Mouse (Mus musculus) erythroid progenitor cell, adult 5-6 weeks (primary cell): ENCODE measurements around the gene Nt5c2. TPM values are rescaled to one million over a fixed set of nuclear protein-coding genes. Genes with fewer than 3 reads are reported as not detected.

Experiments used
- ATAC-seq: replicated peaks from 2 replicates; pipeline ENCODE4 v1.8.0; 2016; ENCODE audit warnings: moderate number of reproducible peaks, mild to moderate bottlenecking, moderate TSS enrichment, inconsistent platforms; ENCODE audit not compliant: poor library complexity, low FRiP score, severe bottlenecking
- total RNA-seq, 2 experiments: library from RNA; stranded (forward) in 1 of 2; stranded (reverse) in 1 of 2; fragments of 150-400 nt in 1 of 2; fragments of 186-747, 209-891 nt in 1 of 2; gene quantifications; 2 replicates each; pipeline versions ENCODE4 v1.2.3 to v1.2.4; 2015 to 2017; ENCODE audit warnings: low replicate concordance in 2 of 2

Gene Nt5c2
- total RNA-seq, 2 experiments from 2014 or later = 26.4 to 47.9 TPM

DNA sequence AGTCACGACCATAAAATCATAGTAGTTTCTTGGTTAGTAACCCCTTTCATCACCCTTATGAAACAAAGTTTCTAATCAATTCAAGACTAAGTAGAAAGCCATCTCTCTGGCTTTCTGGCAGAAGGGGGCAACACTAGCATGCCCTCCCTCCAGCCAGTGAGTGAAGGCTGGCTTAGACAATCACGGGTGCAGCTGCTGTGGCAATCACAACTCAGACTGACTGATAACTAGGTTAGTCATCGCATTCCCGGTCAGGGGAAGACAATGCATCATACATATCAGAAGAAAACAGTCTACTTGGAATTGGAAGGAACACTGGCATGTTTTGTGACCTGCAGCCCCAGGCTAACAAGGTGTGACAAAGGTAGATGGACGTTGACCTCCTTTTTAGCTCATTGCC lies 115.1 kb downstream of the Nt5c2 start:
- no peak for ATAC-seq

DNA sequence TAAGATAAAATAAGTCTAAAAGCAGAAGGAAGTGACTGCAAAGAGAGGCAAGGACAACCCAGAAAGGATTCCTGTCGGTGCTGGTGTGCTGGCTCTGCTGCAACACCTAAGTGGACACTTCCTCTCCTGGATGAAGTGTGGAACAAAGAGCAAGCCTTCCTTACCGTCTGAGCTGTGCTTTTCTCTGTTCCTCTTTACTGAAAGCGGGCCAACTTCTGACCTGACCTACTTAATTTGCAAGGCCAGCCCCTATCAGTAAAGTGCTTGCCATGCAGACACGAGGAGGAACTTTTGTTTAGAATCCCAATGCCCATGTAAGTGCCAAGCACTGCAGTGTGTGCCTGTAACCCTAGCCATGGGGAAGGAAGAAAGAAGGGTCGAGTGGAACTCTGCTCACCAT lies 115.6 kb downstream of the Nt5c2 start:
- ATAC-seq = no peak

DNA sequence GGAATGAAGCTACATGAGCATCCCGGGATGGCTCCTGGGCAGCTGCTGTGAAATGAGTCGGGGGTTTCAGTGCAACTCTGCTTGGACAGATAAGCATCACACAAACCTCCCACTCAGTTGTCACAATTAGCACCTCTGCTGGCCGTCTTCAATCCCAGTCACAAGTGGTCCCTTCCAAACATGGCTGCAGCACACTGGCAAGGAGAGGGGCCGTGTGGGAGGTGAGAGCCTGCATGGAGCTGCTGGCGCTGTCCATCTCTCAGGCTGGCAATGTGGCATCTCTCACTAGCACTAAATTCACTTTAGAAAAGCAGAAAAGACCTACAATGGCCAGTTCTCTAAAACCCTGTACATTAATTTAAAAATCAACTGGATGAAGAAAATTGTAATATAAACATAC lies 116.7 kb downstream of the Nt5c2 start:
- no peak for ATAC-seq

DNA sequence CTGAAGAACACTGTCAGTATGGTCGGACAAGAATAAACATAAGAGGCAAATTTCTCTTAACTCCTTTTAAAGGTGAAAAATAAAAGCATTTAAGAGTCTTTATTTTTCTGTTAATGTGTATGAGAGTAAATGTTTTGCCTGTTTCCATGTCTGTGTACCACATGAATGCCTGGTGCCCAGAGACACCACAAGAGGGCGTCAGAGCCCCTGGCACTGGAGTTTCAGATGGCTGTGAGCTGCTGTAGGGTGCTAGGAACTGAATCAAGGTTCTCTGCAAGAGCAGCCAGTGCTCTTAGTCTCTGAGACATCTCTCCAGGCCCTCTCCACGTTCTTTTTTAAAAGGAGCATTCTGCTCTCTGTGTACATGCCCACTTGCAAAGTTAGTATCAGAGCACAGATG lies 117.8 kb downstream of the Nt5c2 start:
- no peak for ATAC-seq

DNA sequence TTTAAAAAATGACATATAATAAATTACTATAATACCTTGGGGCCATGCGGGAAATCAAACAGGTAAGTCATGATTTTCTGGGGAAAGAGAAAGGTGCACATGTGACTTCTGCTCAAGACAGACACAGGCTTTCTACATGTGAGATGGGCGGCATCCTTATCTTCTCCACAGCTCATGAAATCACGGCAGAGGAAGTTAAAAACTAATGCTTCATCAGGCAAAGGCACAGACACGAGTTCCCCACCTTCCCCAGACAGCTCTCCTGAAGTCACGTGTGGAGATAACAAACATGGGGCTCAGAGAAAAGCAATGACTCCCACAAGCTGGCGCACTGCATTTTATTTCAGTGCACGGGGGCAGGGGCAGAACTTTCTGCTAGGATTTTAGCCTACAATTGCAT lies 121.5 kb downstream of the Nt5c2 start:
- ATAC-seq = no peak

DNA sequence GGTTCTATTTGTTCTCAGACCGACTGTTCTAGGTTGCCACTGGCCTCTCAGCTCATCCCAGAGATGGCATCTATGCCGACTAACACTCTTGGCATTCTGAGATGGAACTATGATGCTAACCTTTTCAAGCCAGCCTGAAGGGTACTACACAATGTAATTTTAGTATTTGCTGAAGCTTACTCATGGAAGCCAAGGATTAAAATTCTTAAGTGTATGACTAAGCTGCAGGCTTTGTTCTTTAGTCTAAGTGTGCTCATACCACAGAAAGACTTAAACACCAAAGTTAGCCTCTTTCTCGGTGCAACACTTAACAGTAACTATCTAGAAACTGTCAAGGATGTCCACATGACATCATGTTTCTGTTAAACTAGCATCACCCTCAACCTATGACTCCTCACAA lies 122.1 kb downstream of the Nt5c2 start:
- no peak for ATAC-seq

DNA sequence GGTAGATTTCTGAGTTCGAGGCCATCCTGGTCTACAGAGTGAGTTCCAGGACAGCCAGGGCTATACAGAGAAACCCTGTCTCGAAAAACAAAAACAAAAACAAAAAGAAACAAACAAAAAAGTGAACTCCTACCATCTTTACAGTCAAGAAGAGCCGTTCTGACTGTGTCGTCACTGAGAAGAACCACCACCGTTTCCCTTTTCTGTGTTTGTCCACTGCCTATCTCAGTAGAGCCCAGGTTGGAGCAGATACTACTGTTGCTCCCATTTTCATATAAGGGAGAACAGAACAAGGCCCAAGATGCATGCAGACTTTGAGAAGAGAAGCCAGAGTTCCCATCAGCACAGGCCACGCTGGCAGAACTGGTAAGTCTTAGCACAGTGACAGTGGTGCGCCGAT lies 124.3 kb downstream of the Nt5c2 start:
- no peak for ATAC-seq

DNA sequence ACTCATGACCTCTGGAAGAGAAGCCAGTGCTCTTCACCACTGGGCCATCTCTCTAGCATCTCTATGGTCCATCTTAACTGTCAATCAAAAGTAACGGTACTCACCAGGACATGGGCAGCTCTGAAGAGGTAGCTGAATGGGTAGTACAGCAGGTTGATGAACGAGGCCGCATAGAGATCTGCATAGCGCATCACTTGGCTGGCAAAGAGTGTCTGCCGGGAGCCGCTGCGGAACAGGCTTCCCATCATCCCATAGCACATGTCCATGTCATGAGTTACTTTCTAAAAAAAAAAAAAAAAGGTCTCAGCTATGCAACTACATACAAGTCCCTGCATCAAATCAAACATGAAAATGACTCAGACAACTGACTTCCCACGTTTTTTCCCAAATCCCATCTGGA lies 125.3 kb downstream of the Nt5c2 start:
- no peak for ATAC-seq

DNA sequence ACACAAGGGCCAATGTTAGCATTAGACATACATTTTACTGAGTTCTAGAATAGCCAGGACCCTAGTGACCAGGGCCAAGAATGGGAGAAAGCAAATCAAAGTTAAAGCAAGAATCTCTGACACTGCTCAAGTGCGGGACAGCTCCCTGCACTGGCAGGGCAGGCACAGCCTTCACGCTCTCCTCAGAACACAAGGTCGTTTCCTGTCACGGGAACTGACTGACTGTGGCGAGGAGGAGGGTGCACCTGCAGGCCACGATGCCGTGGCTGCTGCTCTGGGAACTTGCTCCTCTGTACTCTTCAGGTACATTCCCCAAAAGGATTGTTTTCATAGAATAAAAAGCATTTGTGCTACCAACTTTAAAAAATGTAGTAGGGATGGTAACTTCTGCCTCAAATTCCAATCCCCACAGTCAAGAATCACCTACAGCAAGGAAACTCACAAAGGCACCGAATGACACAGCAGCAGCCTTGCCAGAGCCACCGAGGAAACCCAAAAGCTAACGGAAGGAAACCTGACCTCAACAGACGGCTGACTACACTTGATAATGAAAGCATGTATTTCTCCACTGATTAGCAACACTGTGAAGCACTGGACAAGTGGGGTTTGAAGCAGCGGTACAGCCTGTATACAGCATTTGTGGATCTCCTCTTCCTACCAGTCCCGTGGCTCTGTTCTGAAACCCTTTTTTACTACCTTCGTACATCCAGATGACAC lies 127.0 kb downstream of the Nt5c2 start:
- no peak for ATAC-seq

DNA sequence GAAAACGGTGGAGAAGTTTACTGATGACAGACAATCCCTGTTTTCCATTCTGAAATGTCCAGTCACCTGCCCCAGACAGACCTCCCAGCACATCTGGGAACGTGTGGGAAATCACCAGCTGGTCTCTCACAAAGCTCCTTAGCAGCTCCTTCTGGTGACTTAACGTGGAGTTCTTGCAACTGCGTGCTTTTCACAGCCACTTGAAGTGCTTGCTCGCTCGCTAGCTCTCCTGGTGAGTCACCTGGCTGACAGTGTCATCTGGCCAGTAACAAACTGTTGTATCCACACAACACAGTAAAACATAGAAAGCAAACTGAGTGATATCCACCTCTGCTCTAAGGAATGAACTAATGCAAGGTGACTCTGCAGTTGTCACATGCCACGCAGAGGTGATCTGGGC lies 128.1 kb downstream of the Nt5c2 start:
- no peak for ATAC-seq

DNA sequence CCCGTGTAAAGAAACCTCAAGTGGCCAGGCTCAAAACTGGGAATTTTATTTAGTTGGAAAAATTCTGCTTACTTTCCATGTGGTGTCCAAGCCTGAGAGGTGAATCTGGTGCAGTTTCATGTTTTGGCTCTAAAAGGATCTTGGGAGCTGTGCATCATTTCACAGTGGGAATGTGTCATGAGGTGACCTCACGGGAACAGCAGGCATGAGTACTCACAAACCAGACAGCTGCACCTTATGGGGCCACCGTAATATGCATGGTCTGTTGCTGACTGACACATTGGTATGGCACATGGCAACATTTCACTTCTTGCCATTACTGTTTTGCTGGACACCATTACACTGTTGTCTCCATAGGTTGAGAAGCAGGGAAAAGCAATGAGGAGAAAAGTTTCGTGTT lies 129.6 kb downstream of the Nt5c2 start:
- no peak for ATAC-seq

DNA sequence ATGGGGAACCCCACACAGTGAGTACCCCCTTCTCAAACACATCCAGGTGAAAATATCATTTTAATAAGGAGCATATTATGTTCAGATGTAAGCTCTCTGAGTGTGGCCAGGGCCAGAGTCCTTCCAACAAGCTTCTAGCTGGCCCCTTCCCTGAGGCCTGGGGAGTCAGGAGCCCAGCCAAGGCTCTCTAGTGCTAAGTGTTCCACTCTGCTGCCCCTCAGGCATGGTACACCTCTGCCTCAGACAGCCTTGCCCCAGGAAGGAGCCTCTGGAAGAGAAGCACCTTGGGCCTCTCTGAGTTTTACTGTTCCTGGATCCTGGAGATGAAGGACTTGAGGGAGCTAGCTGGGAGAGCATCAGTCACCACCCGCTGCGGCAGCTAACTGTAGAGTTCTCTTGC lies 135.1 kb downstream of the Nt5c2 start:
- no peak for ATAC-seq

DNA sequence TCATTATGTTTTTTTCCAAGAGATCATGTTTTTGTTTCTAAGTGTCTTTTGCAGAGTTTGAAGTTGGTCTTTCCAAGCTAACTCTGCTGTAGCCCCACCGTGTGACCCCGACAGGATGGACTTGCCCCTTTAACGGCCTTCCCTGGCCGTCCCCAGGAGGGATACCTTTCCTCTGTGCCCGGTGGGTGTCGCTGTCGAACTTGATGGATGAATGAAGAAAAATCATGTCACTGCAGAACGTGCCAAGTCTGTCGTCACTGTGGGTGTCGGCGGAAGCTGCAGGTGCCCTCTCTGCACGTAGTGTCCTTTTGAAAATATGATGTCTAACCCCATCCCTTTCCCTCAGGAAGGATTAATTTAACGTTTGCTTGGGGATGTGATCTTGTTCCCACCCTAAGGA lies 136.6 kb downstream of the Nt5c2 start:
- ATAC-seq = no peak

DNA sequence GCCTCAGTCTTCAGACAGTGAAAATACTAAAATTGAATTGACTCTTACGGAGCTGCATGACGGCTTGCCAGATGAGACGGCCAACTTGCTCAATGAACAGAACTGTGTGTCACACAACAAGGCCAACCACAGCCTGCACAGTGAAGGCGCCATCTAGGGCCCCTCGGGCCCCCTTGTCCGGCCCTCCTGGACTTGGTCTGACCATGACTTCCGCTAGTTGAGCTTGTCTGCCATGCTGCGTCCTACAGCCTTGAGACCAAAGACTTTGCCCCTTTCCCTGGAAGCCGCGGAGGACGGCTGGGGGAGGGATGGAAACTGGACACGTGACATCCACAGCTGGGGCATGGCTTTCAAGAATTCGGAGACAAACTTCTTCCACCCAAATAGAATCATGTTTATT lies 137.1 kb downstream of the Nt5c2 start:
- no peak for ATAC-seq

DNA sequence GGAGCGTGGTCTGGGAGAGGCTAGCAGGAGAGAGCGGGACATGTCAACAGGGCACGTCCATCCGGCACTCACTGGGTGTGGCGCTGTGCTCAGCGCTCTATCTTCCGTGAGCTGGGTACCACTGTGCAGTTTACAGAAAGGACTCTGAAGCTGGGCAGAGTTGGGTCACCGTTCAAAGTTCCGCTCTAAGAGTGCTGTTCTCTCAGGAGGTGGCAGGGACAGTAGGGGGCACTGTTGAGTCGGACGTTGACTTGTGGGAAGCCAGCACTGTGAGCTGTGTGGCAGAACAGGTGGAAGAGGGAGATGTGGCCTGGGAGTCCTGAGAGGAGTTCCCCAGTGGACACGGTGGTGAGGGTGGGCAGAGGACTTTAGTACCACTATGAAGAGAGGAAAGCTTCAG lies 139.2 kb downstream of the Nt5c2 start:
- ATAC-seq = peak; percentile 69

DNA sequence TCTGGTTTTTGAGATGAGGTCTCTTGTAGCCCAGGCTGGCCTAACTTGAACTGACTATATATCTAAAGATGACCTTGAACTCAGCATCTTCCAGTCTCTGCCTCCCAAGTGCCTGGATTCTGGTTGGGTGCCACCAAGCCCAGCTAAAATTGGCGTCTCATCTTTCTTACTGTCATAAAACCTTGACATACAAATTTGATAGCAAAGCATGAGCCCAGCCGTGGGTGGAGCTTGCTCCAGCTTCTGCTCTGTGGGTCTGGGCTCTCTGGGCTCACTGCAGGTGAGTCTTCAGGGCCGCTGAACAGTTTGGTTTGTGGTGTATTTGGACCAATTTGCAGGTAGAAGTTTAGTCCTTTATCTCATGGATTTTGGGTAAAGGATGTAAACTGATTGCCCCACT lies 141.0 kb downstream of the Nt5c2 start:
- no peak for ATAC-seq

DNA sequence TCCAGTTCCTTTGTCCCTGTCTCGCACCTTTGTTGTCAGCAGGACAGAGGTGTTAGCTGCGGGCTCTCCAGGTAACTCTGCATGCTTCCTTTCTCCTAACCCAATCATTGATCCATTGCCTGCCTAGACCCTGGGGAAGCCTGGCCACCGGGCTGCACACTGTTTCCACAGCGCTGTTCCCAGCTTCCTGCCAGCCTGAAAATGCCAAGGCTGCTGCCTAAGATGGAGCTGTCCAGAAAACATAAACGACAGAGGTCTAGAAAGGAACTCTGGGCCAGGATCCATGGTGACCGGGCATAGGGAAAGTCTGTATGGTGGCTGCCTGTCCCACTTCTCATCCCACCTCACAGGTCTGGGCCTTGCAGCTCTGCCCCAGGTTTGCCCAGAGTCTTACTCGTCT lies 143.3 kb downstream of the Nt5c2 start:
- no peak for ATAC-seq

DNA sequence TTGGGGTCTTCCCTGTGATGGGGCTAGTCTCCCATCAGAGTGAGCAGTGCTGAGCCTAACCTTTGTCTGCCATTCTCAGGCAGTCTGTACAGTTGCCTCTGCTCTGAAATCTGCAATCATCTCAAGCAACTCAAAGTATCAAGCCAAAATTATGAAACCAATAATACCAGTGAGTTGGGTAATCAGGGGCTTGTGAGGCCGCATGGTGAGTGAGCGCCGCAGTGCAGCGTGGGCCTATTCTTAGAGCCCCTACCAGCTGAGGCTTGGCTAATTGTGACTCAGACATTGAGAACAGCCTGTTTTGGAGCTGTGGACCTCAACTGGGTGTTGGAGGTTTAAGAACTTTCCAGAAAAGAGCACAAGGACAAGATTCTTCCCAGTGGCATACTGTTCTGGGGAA lies 143.9 kb downstream of the Nt5c2 start:
- no peak for ATAC-seq

DNA sequence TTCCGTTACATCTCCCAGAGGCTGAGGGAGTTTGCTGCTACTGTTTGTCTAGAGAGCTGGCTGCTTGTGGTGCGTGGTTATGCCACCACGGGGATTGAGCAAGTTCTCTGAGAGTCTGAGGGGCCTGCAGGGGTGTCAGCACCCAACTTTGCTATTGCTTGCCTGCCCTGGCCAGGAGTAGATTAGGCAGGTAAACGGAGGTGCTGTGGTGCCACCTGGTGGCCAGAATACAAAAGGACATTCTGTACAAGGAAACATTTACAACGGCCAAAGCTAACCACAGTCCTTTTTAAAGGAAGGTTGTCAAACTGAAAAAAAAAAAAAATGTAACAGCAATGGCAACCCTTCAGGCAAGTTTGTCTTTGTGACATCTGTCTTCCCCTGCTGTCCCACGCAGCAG lies 145.4 kb downstream of the Nt5c2 start:
- ATAC-seq = peak; percentile 75

DNA sequence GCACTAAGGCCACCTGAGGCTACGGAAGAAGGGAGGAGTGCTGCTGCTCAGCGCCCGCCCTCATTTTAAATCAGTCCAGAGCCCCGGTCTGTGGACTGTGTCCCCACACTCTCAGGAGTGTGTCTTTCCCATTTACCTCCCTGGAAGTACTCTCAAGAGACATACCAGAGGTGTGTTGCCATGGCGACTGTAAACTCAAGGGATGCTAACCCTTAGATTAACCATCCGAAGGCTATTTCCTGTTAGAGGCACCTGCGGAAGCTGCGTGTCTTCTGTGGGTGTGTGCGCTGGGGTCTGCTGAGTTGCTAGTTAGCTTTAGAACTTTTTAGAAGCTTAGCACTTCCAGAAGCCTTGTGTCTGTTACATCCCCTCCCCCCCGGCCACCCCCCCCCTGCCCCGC lies 145.9 kb downstream of the Nt5c2 start:
- ATAC-seq = no peak

DNA sequence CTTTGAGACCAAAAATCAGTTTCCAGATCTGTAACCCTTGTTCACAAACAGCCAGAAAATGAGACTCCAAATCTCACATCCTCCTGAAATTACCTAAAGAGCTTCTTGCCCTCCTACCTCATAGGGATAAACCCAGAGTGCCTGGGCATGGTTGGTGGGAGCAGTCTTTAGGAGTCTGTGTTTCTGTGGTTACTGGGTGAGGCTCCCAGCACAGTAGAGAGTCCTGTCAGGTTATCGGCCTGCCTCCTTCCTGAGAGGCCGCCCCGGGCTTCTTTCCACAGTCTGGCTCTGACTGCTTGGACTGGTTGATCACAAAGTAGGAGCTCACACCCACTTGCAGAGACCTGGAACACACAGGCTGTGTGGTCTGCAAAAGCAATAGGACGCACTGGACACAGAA lies 149.6 kb downstream of the Nt5c2 start:
- ATAC-seq = no peak

DNA sequence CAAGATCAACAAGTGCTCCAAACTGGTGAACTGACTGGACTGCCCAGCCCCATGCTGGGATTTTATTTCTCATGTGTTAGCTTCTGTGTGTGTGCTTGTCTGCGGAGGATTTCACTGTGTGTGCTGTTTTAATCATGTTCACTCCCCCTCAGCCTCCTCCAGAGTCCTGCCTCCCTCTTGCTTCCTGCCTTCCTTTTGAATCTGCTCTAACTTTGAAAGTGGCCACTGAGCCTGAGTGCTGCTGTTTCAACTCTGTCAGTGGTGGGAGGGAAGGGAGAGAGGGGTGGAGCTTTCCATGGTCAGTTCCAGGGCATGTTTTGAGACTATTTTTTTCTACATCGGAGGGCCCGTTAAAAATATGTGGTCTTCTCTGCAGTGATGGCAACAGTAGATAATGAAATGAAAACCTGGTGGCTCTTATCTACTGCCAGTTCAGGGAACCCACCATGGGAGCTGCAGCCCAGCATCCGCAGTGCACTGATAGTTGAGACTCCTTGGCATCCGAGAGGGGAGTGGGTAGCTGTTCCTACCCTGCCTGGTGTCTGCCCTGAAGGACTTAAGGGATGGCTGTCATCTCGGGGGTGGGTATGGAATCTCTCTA lies 150.1 kb downstream of the Nt5c2 start:
- ATAC-seq = no peak
